Mouse (Mus musculus) ES-E14 (cell line): ENCODE data around the gene Srl. TPM values are rescaled to one million over a fixed set of nuclear protein-coding genes. Genes with fewer than 3 reads are reported as not detected.

Experiments
- DNase-seq: peaks from one replicate; pipeline ENCODE4 v3.0.0-alpha.2; 2013; ENCODE audit warnings: low read depth, low spot score
- H3K27ac ChIP-seq: 2 replicates; pipeline ENCODE4 v1.5.1; 2012; ENCODE audit warnings: low read depth, mild to moderate bottlenecking, low read length, moderate library complexity, mixed read lengths; ENCODE audit not compliant: poor library complexity, insufficient read depth, severe bottlenecking
- H3K36me3 ChIP-seq: 2 replicates; pipeline ENCODE4 v1.6.1; 2012; ENCODE audit warnings: mild to moderate bottlenecking, low read length, moderate library complexity, mixed read lengths; ENCODE audit not compliant: control insufficient read depth, poor library complexity, insufficient read depth, severe bottlenecking
- H3K4me1 ChIP-seq, 2 experiments: fragments of 150-350 bp in 1 of 2; sonication (generic) in 1 of 2; 2 replicates each; pipeline ENCODE4 v1.6.1; 2012; ENCODE audit warnings: low read length in 2 of 2, mild to moderate bottlenecking in 1 of 2, mixed read lengths in 1 of 2; ENCODE audit not compliant: control insufficient read depth in 2 of 2, insufficient read depth in 2 of 2, poor library complexity in 1 of 2
- H3K4me3 ChIP-seq, 2 experiments: fragments of 150-350 bp in 1 of 2; sonication (generic) in 1 of 2; 2 replicates each; pipeline ENCODE4 v1.5.1; 2012; ENCODE audit warnings: low read length in 2 of 2, low read depth in 1 of 2, mild to moderate bottlenecking in 1 of 2, mixed read lengths in 1 of 2; ENCODE audit not compliant: insufficient read depth in 1 of 2, poor library complexity in 1 of 2, severe bottlenecking in 1 of 2
- H3K9ac ChIP-seq: 2 replicates; pipeline ENCODE4 v1.6.1; 2012; ENCODE audit warnings: low read depth, mild to moderate bottlenecking, low read length, mixed read lengths; ENCODE audit not compliant: poor library complexity, insufficient read depth, severe bottlenecking
- H3K9me3 ChIP-seq: fragments of 150-350 bp; sonication (generic); 2 replicates; pipeline ENCODE4 v1.6.1; 2012; ENCODE audit warnings: low read depth, mild to moderate bottlenecking, low read length; ENCODE audit not compliant: control insufficient read depth, insufficient read depth
- CHD2 ChIP-seq: IDR thresholded peaks from 2 replicates; pipeline ENCODE4 v1.6.1; 2014; ENCODE audit warnings: mild to moderate bottlenecking, low read depth, low read length, inconsistent platforms
- HCFC1 ChIP-seq: IDR thresholded peaks from 2 replicates; pipeline ENCODE4 v1.6.1; 2012; ENCODE audit warnings: low read length, inconsistent platforms, borderline replicate concordance; ENCODE audit not compliant: insufficient read depth
- MAFK ChIP-seq: IDR thresholded peaks from 2 replicates; pipeline ENCODE4 v1.6.1; 2014; ENCODE audit warnings: mild to moderate bottlenecking, low read depth, low read length, inconsistent platforms; ENCODE audit not compliant: insufficient read depth
- ZC3H11A ChIP-seq: IDR thresholded peaks from 2 replicates; pipeline ENCODE4 v1.6.1; 2012; ENCODE audit warnings: low read depth, mild to moderate bottlenecking, inconsistent platforms, low read length, borderline replicate concordance
- ZNF384 ChIP-seq: IDR thresholded peaks from 2 replicates; pipeline ENCODE4 v1.6.1; 2012; ENCODE audit warnings: low read depth, low read length, inconsistent platforms
- in situ Hi-C, 2 experiments: fragments of 600-800 bp; cut with MboI; formaldehyde crosslinking; loops; one replicate each; pipeline ENCODE4 v1.15.1; 2025; ENCODE audit warnings: low sequenced_read_pairs in 2 of 2, inconsistent platforms in 1 of 2; ENCODE audit not compliant: unreplicated experiment in 2 of 2
- total RNA-seq: library from RNA; depleted of rRNA; stranded (reverse); fragments of 300-350 nt; gene quantifications from 2 replicates; pipeline ENCODE4 v1.2.3, GENCODE M21; 2012

Gene Srl
- total RNA-seq, 1 experiment: 28.0 TPM

DNA sequence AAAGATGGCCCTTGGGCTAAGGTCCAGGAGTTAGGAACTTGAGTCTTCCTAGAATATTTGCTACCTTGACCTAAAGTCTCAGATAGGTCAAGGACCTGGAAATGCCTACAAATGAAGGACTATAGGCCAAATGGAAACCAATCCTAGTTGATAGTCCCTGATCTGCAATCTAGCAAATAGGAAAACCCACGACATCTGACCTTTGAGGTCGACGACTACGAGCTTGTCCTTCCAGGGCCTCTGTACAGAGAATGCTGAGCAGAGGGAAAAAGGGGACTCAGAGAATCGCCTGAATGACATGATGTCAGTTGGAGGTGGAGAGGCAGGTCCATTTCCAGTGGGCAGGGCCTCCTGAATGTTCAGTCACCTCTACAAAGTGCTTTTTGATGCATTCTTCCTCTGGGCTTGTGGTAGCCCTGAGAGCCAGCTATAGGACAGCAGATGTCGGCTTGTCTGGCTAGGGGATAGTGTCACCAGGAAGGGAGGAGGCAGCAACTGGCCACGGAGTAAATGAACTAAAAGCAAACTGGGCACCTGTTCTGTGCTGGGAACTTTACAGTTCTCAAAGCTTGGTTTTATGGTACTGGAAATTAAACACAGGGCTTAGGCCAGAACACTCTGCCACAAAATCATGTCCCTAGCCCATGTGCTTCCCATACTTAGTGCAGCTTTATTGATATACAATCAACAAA is 18.2 kb downstream of the Srl start:
- Histone ChIP-seq H3K4me1 (peaks cover 4 to 11% of the 10 kb centered on the region in 2 experiments; a peak in 2 of 4 replicates), H3K9ac (no peak overlapping the region), H3K27ac (no peak overlapping the region), H3K36me3 (peaks cover 2% of the 10 kb centered on the region; the same call in 1 of the 2 replicates), H3K9me3 (no peaks in the 10 kb centered on the region), H3K4me3 (no peak overlapping the region)
- in situ Hi-C loops: no loop called here
- DNase-seq: no peak
- TF ChIP-seq HCFC1 (no peak), ZC3H11A (no peak), ZNF384 (no peak), MAFK (no peak), CHD2 (no peak)

DNA sequence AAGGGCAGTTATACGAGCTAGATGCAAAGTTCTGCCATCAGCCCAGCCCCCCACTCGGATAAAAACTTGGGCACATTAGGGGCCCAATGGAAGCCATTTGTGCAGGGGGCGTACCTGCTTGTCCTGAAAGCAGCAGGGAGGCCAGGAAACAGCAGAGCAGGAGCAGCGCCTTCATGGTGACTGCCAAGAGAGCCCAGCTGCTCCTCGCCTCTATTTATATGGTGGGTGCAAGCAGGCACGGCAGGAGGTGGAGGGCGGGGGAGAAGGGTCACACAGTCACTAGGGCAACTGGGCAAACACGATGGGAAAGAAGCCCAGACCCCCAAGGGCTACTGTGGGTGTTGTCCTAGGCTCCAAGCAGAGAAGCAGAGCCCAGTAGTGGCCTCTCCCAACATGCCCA is 18.7 kb downstream of the Srl start:
- Histone ChIP-seq H3K36me3 (no peaks in the 10 kb centered on the region; the same call in 1 of the 2 replicates), H3K27ac (no peak overlapping the region), H3K4me3 (no peak overlapping the region), H3K9me3 (no peaks in the 10 kb centered on the region), H3K4me1 (peaks cover 4 to 11% of the 10 kb centered on the region in 2 experiments; a peak in 2 of 4 replicates), H3K9ac (no peak overlapping the region)
- no peak for DNase-seq
- TF ChIP-seq ZC3H11A (no peak), CHD2 (no peak), HCFC1 (no peak), ZNF384 (no peak)
- in situ Hi-C loops: no loop called here

DNA sequence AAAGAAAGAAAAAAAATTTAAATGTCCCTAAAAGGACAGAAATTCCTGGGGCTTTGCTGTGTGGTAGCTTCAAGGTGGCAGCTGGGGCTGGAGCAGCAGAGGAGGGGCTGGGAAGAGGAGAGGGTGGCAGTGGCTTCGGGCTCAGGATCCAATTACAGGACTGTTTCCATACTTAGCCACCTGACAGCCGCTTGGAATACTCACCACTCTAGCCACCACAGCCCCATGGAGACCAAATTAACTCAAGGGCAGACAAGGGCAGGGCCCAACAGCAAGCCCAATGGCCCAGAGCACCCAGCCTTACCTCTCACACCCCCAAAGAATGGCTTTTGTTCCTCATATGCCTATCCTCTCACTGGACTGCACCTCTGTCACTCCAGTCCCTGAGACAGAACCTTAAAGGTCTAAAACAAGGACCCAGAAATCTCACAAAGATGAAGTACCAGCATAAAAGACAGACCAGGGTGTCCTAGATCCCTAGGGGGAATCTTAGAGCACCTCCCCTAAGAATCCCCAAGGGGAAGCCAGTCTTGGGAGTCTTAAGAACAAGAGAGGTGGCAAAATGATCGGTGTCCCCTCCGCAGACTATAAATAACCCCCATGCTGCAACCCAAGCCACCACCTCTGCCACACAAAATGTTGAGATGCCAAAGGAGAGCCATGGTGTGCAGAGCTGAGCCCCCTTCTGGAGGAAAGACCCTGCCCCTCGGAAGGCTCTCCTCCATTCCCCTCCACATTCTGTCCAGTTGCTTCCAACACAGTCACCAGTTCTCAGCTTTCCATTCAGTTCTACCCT is 19.7 kb downstream of the Srl start:
- no peak overlapping the region for H3K27ac ChIP-seq
- in situ Hi-C loops: no loop called here
- TF ChIP-seq ZC3H11A (no peak), HCFC1 (no peak), ZNF384 (no peak), MAFK (no peak), CHD2 (no peak)

DNA sequence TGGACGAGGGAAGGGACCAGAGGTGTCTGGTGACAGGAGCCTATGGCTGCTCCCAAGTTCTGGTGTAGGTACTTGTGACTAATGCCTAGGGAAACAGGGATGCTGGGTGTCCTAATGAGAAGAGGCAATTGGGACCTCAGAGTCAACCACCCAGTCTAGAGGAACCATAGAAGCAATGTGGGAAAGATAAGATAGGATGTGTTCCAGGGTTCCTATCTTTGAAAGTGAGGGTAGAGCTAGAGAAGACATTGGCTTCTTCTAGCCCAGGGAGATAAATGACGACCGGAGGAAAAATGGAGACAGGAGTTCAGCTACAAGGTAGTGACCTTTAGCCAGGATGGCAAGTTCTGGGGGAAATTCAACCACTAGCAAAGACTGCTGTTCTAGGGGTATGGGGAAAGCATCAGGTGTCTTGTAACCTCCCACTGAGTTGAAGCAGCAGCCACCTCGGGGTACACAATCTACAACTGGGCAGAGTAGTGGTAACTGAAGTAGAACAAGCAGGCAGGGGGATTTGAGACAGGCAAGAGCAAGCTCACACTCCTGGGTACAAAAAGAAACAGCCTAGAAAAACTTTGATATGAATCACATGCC is 20.4 kb downstream of the Srl start:
- H3K9ac ChIP-seq: no peak overlapping the region
- no peak overlapping the region for H3K27ac ChIP-seq
- TF ChIP-seq CHD2: no peak
- no peak for TF ChIP-seq ZNF384
- no peak for TF ChIP-seq HCFC1
- no peak for TF ChIP-seq MAFK
- TF ChIP-seq ZC3H11A: no peak
- no peak for DNase-seq
- no peaks in the 10 kb centered on the region for H3K9me3 ChIP-seq
- peaks cover 4 to 11% of the 10 kb centered on the region in 2 experiments; a peak in 2 of 4 replicates for H3K4me1 ChIP-seq
- H3K4me3 ChIP-seq: no peak overlapping the region
- in situ Hi-C loops: no loop called here
- H3K36me3 ChIP-seq: no peaks in the 10 kb centered on the region; the same call in 1 of the 2 replicates

More for the DNA sequence above, 19.7 kb downstream of the Srl start:
- Histone ChIP-seq H3K36me3 (no peaks in the 10 kb centered on the region; the same call in 1 of the 2 replicates), H3K4me1 (peaks cover 4 to 11% of the 10 kb centered on the region in 2 experiments; a peak in 2 of 4 replicates), H3K9ac (no peak overlapping the region), H3K9me3 (no peaks in the 10 kb centered on the region), H3K4me3 (no peak overlapping the region)
- DNase-seq: no peak
